Mouse (Mus musculus) right cerebral cortex, postnatal 14 days (tissue): ENCODE measurements around the gene Grin2b.

Experiments
- DNase-seq: peaks from one replicate; pipeline ENCODE4 v3.0.0; 2022

Gene Grin2b

GRCm38 (mm10) chr6:136173191-136173896 lies at the start of gene Grin2b:
Grin2b (minus strand) TSS chr6:136173511.
- DNase-seq, result peak; percentile 73

DNA sequence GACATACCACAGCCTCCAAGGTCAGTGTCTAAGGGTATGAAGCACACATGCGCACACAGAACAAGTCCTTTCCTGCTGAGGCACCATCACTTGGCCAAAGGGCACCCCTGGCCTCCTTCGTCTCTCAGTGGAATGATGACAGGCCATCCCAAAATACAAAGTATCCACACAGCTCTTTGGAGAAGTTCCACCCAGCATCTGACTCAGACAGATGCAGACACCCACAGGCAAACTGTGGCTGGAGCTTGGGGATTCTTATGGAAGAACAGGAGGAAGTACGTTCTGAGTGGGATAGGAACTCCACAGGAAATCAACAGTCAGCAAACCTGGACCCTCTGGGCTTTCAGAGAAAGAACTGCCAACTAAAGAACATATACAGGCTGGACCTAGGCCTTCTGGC lies 48.6 kb upstream of the Grin2b start:
- no peak for DNase-seq

GRCm38 (mm10) chr6:136210442-136210841 lies 37.1 kb upstream of the Grin2b start:
- no peak for DNase-seq

DNA sequence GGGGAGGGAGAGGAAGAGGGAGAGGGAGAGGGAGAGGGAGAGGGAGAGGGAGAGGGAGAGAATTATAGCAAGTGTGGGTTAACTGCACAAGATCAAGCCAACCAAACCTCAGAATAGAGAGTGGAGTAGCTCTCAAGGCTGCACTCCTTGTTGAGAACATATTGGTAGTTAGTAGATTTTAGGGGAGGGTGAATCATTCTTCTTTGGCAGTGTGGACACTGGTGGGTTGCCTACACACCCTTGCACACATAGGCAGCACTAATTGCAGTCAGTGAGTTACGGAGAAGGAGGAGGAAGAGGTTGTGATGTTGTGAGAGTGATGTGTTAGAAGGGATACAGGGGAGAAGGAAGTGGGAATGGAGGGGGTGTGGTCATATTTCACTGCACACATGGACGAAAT lies 26.5 kb upstream of the Grin2b start:
- no peak for DNase-seq

GRCm38 (mm10) chr6:136194616-136195015 lies 21.3 kb upstream of the Grin2b start:
- no peak for DNase-seq

DNA sequence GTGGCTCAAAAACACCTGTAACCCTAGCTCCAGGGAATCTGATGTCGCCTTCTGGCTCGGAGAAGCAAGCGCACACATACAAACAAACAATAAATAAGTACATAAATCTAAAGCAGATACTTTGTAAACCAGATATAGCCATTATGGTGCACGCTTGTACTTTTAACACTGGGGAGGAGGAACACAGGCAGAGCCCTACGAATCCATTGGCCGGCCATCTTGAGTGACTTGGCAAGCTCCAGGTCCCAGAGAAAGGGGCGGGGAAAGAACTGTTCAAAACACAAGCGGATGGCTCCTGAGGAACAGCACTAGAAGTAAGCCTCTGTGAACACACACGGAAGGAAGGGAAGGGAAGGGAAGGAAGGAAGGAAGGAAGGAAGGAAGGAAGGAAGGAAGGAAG lies 4.8 kb upstream of the Grin2b start:
- no peak for DNase-seq

GRCm38 (mm10) chr6:136172801-136173190 lies 515 bp downstream of the Grin2b start:
- DNase-seq, result peak; percentile 16

- DNase-seq, result peak; percentile 79
Measured at GRCm38 (mm10) chr6:136172172-136172651, 1.1 kb downstream of the Grin2b start.

DNA sequence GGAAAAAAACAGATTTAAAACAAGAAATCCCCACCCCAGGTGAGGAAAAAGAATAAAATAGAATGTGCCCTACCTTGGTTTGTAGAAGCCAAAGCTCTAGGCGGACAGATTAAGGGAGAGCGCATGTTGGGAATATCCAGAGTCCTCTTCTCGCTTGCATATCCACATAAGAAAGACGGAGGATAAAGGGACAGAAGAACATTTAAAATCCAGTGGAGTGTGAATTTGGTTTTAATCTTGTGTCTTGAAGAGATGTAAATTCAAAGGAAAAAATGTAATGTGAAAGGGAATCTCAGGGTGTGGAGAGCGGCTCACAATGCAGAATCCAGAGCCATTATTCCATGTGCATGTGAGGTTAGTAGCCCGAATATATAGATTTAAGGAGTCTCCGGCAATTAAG lies 2.0 kb downstream of the Grin2b start:
- no peak for DNase-seq

GRCm38 (mm10) chr6:136170381-136170780 lies 2.9 kb downstream of the Grin2b start:
- no peak for DNase-seq

DNA sequence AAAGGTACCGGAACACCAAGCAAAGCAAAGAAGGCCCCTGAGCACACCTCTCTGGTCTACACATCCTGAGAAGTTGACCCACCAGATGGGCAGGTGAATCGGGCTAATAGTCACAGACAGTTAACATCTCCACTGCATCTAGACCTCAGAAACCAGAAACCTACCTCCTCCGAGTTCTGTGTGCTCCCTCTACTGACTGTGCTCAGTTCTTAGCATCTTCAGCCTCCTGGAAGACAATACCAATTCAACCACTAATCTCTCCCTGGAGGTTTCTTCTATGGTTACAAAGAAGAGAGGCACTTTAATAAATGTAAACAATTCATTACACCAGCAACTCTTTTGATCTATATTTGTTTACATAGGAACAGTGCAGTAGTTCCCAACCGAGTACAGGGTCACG lies 6.0 kb downstream of the Grin2b start:
- DNase-seq, result no peak

DNA sequence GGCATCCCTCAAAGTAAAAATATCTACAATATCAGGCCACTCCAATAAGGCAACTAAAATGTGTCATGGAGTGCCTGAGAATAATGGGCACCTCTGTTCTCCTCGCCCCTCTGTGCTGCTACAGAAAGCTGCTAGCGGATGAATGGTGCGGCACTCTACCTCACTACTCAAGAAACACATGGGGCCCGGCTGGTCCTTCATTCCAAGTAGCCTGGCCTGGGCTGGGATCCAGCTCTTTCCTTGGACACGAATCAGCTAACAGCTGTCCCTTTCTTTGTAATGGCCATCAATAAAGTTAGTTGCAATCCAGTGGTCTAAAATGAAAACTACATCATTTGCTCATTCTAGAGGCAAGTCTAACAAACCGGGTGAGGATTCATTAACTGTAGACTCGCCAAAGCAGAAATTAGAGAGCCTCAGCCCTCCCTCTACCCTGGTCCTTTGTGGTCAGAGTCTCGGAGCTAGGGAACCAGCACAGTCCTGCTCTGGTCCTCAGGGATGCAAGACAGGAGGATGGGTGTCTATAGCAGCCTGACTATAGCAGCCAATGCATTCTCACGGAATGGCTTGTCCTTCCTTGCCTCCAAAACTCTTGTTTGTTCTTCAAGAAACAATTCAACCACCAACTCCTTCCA lies 7.8 kb downstream of the Grin2b start:
- DNase-seq, result peak; percentile 63

GRCm38 (mm10) chr6:136162090-136162489 lies 11.2 kb downstream of the Grin2b start:
- no peak for DNase-seq

DNA sequence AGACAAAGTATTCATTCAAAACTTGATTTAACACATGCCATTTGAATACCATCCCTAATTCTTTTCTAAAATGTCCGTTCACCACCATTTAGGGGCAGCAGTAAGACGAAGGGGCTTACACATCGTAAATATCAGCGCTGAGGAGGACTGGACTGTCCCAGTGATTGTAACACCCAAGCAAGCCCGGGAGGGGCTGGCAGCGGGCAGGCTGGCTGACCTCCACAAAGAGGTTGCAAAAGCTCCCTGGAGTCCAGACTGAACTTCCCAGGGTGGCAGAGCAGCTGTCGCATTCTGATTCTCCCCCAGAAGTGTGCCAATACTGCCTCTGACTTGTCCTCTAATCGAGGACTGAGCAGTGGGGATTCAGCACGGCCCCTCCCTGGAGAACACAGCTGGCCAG lies 19.9 kb downstream of the Grin2b start:
- no peak for DNase-seq

GRCm38 (mm10) chr6:136150064-136150463 lies 23.2 kb downstream of the Grin2b start:
- no peak for DNase-seq

DNA sequence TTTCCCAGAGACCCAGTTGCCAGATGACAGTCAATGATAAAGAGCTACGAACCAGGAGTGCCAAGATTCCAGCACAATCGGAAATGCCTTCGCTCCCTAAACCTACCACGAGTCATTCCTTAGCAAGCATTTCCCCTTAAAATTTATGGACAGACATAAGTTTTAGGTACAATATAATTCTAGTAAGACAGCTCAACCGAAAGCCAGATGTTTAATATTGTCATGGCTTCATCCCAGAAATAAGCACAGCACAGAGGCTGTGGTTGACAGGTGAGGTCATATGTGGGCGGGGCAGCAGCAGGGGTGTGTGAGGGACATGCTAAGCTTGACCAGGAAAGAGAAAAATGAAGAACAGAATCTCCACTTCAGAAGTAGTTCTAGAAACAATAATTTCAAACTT lies 33.3 kb downstream of the Grin2b start:
- no peak for DNase-seq

DNA sequence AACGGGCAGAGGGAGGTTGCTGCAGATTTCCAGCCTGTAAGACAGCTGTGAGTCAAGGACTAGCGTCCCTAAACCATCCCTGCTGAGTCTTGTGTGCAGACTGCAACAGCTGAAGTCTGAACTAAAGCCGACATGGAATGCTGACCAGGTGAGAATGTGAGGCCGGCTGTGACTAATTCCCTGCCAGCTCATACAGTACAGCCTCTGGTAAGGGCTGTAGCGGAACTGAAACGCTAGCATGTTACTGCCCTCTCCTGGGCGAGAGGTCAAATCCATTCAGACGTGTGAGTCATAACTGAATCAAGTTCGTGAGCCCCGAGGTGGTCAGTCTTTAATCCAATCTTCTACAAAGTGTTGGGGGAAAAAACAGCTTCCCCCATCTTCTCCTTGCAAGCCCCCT lies 42.9 kb downstream of the Grin2b start:
- DNase-seq, result no peak

DNA sequence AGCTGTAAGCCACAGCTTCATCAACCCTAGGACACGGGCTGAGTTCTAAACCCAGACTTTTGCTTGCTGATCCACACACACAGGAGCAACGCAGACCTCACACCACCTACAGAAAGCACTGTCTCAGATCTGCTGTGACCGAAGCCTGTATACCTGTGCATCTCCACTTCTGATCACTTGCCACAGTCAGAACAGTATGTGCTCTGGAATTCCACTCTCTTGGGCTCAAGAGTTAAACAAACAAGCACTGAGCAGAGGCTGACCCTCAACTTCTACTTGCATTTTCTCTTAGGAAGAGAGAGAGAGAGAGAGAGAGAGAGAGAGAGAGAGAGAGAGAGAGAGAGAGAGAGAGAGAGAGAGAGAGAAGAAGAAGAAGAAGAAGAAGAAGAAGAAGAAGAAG lies 50.7 kb downstream of the Grin2b start:
- DNase-seq, result no peak

- no peak for DNase-seq
Measured at GRCm38 (mm10) chr6:136117390-136117789, 55.9 kb downstream of the Grin2b start.

- no peak for DNase-seq
Measured at GRCm38 (mm10) chr6:136113639-136114410, 59.5 kb downstream of the Grin2b start.

GRCm38 (mm10) chr6:136109172-136109571 lies 64.1 kb downstream of the Grin2b start:
- no peak for DNase-seq

- DNase-seq, result peak; percentile 21
Measured at GRCm38 (mm10) chr6:136108466-136108865, 64.8 kb downstream of the Grin2b start.

DNA sequence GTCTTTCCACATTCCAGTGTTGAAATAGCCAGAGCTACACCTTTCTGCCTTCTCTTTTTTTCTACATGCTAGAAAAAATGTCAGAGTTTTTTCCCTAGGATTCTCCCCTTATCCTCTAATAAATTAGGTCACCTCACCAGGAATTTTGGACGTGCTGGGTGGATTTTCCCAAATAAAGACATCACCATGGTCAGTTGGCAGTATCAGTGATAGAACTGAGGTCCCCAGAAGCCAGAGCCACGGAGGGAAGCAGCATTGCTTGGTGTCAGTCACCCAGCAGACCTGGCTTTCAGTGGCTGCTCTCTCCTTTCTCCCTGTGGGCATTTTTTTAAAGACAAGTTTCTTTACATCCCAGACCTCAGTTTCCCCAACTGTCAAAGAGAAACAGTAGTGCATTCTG lies 68.1 kb downstream of the Grin2b start:
- DNase-seq, result no peak

DNA sequence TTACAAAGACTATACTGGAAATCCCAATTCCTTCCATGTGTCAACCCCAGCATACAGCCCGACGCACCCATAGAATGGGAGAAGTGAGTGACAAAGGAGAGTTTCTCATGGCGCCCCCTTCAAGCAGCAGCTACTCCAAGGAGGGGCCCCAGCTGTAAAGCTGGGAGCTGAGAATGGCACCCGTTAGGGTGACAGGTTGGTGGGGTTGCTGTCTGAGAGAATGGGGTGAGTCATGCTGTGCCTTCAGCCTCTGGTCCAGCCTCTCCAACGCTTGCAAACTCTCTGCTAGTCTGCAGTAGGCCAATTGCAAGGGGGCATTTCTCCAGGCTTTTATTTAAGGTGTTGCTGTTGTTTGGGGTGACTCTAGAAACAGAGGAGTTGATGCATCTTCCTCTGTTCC lies 73.1 kb downstream of the Grin2b start:
- DNase-seq, result no peak
